Mouse (Mus musculus) left cerebral cortex, adult 6 months (tissue): ENCODE results near the gene Gm11009. TPM values are rescaled to one million over a fixed set of nuclear protein-coding genes. Genes with fewer than 3 reads are reported as not detected.

Source experiments
- long read RNA-seq, 2 experiments: library from polyadenylated mRNA; unstranded; transcript quantifications; one replicate each; pipeline ENCODE4 v2.0.0; 2019 to 2020
- polyA plus RNA-seq: library from polyadenylated mRNA; unstranded; fragments of <200 nt; fragmentation: Nextera tagmentation; gene quantifications from 2 replicates; pipeline ENCODE4 v1.2.3, GENCODE M21; 2021

Gm11009 gene
- polyA plus RNA-seq = not detected in 2 replicates
- long read RNA-seq, experiment 1 = 0 reads
- long read RNA-seq, experiment 2 = 0 reads

GRCm38 (mm10) chr2:176319394-176319793 lies at the start of gene Gm11009:
Gene Gm11009, minus strand, starts transcription at chr2:176319494.

Other genes with a start within 250 kb of the Gm11009 start
- 0.47 and 0.69 TPM in 2 replicates for gene Gm2004, start 169.7 kb downstream of the Gm11009 start, polyA plus RNA-seq
- gene 2210418O10Rik, start 92.9 kb downstream of the Gm11009 start, polyA plus RNA-seq = 5.1 and 6.3 TPM in 2 replicates
- 12.6 and 18.1 TPM in 2 replicates for gene Gm14435, start 104.1 kb upstream of the Gm11009 start, polyA plus RNA-seq
- 25.4 and 43.6 TPM in 2 replicates for gene Gm14434, start 167.3 kb upstream of the Gm11009 start, polyA plus RNA-seq
- gene Zfp967, start 201.6 kb upstream of the Gm11009 start, polyA plus RNA-seq = not detected in 2 replicates